Mouse (Mus musculus) layer of hippocampus, postnatal 14 days (tissue): Measurements from ENCODE around the gene Slc37a3. TPM values are rescaled to one million over a fixed set of nuclear protein-coding genes. Genes with fewer than 3 reads are reported as not detected.

Experiments
- DNase-seq, 2 experiments: peaks; one replicate each; pipeline ENCODE4 v3.0.0; 2021 to 2022; ENCODE audit warnings: low spot score in 2 of 2, mixed read lengths in 1 of 2
- total RNA-seq, 2 experiments: library from RNA; stranded (reverse); gene quantifications; 2 replicates each; pipeline ENCODE4 v1.2.3; 2021

Slc37a3 gene
- total RNA-seq, 2 experiments from 2014 or later, result 85.7 to 87.6 TPM

DNA sequence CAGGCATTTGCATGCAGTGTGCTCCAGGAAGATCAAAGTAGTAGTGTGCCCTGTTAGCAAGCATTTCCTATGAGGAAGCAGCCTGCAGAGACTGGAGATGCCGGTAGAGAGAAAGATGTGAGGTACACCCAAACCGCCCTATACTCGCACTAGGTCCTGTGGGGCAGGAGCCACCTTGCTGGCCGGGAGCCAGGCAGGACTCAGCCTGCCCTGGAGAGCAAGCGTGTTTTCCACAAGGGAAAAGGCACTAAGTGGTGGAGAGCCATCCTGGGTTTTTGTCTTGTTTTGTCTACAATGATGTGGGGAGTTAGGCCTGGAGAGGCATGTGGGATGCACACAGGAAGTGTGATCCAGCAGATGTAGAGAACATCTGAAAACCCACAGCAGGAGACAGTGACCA lies 57.2 kb downstream of the Slc37a3 start:
- no peak for DNase-seq

- DNase-seq, result peak; percentile 48 to 66
Measured at GRCm38 (mm10) chr6:39319061-39319761, 58.3 kb downstream of the Slc37a3 start.

GRCm38 (mm10) chr6:39318631-39319010 lies 58.9 kb downstream of the Slc37a3 start:
- DNase-seq, result no peak

- DNase-seq, result no peak
Measured at GRCm38 (mm10) chr6:39317854-39318630, 59.4 kb downstream of the Slc37a3 start.

DNA sequence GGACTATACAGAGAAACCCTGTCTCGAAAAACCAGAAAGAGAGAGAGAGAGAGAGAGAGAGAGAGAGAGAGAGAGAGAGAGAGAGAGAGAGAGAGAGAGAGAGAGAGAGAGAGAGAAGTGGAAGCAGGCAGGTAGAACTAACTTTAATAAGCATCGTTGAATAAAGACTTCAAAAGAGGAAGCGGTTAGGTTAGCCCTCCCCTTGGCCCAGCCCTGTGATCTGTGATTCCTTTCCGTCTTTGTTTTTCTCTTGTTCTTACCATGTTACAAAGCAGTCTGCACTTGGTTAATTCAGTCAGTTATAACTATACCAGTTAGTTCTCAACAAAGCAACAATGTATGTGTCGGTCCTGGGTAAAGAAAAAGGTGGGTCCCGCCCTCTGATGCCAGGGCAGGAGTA lies 61.4 kb downstream of the Slc37a3 start:
- no peak for DNase-seq

- no peak for DNase-seq
Measured at GRCm38 (mm10) chr6:39314461-39314860, 63.0 kb downstream of the Slc37a3 start.

DNA sequence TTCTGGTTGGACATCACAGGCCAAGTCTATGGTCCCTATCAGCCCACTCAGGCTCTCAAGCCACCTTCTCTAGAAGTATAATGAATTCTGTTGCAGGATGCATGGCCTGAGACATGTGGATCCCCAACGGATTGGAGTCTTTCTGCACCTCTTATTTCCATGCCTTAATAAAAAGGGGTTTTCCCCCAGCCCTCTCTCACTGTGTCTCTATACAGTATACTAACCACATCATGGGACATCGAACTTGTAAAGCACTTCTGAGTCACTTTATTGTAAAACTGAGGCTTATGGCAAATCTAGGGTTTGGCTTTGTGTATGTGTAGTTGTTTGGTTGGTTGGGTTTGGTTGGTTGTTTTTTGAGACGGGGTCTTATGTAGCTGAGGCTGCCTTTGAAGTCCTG lies 65.7 kb downstream of the Slc37a3 start:
- no peak for DNase-seq

DNA sequence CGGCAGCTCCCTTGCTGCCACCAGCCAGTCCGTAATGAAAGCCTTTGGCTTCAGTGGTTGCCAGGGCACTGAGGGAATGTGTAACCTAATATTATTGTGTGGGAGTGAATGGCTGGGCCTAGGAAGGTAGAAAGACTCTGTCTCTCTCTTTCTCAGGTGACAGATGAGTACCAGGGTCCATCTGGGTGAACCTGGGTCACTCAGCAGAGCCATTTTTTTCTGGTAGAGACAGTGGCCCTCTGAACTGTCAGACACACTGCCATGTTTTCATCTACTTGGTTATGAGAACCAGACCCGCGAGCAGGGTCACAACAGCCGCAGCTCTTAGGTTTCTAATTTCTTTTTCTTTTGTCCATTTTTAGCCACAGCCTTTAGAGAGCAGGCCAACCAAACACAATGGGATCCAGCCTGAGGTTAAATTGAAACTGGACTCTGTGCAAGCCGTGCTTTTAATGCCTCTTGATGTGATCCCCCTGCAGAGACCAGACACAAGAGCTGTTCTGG lies 73.1 kb downstream of the Slc37a3 start:
- no peak for DNase-seq

GRCm38 (mm10) chr6:39301484-39301883 lies 76.0 kb downstream of the Slc37a3 start:
- no peak for DNase-seq

DNA sequence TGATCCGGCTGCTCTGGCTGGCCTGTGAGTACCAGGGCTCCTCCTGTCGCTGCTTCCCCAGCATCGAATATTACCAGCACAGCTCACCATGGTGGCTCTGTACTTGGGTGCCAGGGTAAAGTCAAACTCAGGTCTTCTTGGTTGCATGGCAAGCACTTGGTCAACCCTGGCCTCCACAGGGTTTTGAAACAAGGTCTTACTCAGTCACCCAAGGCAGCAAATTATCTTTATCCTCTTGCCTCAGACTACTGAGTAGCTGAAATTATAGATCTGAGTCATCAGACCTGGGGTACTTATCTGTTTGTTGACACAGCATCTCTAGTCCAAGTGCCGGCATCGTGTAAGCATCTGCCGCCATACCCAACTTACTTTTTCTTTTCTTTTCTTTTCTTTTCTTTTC lies 80.4 kb downstream of the Slc37a3 start:
- no peak for DNase-seq

- DNase-seq, result no peak
Measured at GRCm38 (mm10) chr6:39296474-39296873, 81.0 kb downstream of the Slc37a3 start.

DNA sequence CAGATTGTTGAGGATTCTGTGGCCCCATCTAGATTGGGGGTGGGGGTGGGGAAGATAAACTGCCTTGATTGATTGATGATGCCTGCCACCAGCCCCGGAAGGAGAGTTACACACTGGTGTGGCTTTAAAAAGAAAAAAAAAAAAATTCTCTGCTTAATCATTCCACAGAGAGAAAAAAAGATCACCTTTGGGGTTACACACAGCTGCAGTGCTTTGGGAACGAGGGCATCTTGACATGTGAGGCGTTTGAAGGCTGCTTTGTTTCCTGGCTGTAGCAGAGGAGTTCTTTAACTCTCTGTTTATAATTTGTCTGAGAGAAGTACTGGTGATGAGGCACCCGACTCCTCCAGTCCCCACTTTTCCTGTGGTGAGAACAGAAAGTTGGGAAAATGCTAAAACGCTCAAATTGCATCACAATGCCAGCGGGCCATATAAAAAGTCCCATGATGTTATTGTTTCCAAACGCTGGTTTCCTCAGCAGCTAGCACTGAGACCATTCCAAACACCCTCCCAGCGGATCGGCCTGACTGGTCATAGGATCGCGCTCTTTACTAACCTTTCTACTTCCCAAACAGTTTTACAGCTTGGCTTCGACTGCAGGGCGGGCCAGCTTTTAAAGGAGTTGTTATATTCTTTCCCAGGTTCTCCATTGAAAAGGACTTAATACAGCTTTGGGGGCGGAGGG lies 81.6 kb downstream of the Slc37a3 start:
- DNase-seq, result no peak

DNA sequence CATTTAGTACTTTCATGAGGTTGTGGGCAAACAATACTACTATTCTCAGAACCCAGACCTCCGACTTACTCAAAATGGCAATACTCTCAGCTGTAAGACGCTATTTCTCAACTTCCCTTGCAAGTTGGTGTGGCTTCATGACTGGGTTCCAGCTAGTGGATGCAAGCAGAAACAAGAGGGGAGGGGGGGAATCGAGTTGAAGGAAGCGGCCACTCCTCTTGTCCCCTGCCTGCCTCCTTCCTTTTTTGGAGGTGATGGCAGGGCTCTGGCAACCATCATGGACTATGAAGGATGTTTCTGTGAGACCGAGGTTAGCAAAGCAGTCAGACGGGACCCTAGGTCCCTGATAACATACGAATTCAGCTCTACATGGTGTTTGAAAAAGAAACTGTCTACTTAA lies 87.8 kb downstream of the Slc37a3 start:
- no peak for DNase-seq

DNA sequence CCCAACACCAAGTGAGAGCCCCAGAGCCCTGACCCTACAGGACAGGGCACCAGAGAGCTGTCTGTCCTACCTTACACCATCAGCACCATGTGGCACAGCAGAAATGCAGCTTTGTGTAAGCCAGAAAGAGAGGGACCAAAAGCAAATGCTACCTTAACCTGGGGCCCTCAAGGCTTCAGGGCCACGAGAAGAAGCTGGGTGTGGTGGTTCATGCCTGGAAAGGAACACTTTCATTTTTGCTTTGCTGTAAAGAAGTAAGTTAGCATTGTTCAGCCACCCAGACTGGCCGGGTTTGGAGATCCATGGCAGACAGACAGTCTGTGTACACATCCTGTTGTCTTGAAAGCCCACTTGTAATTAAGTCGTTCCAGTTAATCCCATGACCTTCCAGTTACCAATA lies 89.7 kb downstream of the Slc37a3 start:
- no peak for DNase-seq

GRCm38 (mm10) chr6:39286732-39287083 lies 90.8 kb downstream of the Slc37a3 start:
- no peak for DNase-seq

DNA sequence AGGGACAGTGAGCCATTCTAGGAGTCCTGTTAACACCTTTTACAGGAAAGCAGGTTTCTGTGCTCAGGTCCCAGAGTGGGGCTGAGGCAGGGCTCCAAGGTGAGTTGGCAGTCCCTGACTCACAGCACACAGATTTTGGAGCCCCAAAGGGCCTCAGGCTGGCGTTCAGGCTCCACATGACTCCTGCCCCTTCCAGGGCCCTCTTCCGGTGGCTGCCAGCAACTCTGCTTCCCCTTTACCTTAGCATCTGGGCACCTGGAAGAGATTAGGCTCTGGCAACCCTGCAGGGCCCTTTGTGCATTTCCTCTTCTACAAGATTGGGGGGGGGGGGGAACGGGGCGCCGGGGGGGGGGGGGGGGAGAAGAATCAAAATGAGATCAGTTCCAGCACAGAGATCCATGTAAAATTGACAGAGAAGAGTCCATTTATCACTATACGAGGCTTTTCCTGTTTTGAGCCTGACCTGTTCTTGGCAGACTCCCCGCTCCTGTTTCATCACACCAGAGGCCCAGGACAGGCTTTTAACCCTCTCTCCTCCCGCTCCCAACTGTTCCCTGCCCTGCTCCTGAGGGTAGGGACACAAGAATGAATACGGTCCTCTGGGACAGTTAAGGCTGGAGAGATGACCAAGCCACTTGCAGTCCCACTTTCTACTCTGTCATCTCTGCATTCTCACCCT lies 91.3 kb downstream of the Slc37a3 start:
- DNase-seq, result no peak

DNA sequence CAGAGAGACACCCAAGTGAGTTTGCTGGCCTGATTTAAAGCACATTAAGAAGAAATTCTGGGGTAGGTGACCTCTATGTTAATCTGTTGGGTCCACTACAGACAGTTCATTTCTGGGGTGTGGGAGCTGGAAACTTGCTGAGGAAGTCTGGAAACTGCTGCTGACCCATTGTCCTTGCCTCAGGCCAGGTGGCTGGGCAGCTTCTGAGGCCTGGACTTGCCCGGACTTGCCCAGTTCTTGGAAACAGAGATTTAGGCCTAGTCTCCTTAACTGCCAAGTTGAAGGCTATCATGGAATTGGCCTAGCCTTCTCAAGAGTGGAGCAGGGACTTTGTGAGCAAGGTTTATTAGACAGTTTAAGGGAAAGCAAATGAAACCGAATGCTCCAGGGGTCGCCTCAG lies 92.6 kb downstream of the Slc37a3 start:
- no peak for DNase-seq
